In genomic region chr10:28491006-28491405, GRCm38 (mm10) we compare ENCODE assay signal across 10 mouse cellular contexts.
"Had no signal": no experiment of that assay in that cellular context is flagged by ENCODE, and none has a peak within 500 bp of the region (broad histone marks: within the 10 kb centered on the region; RNA-seq: fewer than 3 reads in every experiment).

No protein-coding gene starts in this region.

- DNase-seq: kidney, postnatal 25 days; layer of hippocampus, adult 9-11 months; layer of hippocampus, postnatal 36 days; lung, adult 18-20 months; midbrain, embryonic 14.5 days; thymus, postnatal 4 days had no signal

- H3K27ac ChIP-seq: limb, embryonic 13.5 days; liver, embryonic 14.5 days; neural tube, embryonic 12.5 days; stomach, postnatal 0 days had no signal

- H3K9ac ChIP-seq: limb, embryonic 13.5 days; liver, embryonic 14.5 days; neural tube, embryonic 12.5 days had no signal

- H3K36me3 ChIP-seq: neural tube, embryonic 12.5 days had no signal

- H3K27me3 ChIP-seq: limb, embryonic 13.5 days; neural tube, embryonic 12.5 days had no signal

- H3K4me2 ChIP-seq: limb, embryonic 13.5 days; neural tube, embryonic 12.5 days had no signal

- H3K4me3 ChIP-seq: limb, embryonic 13.5 days; neural tube, embryonic 12.5 days had no signal

- H3K9me3 ChIP-seq: limb, embryonic 13.5 days; neural tube, embryonic 12.5 days had no signal
